Mouse (Mus musculus): ENCODE results near the gene Gpx2.

Gpx2 gene

GRCm38 (mm10) chr12:76795350-76795749 lies at the start of gene Gpx2:
Gene Gpx2, minus strand, starts transcription at chr12:76795554.
- in situ Hi-C loops (cut with MboI; ENCODE audit: unreplicated experiment in 2 of 2) = no loop called here

GRCm38 (mm10) chr12:76844346-76845061 lies 49.1 kb upstream of the Gpx2 start:
- in situ Hi-C loops (cut with MboI; ENCODE audit: unreplicated experiment in 2 of 2) = no loop called here

- in situ Hi-C loops (cut with MboI; ENCODE audit: unreplicated experiment in 2 of 2) = no loop called here
Observed at GRCm38 (mm10) chr12:76840081-76840480, 44.7 kb upstream of the Gpx2 start.

- in situ Hi-C loops (cut with MboI; ENCODE audit: unreplicated experiment in 2 of 2) = loop anchor here in 1 of 2 experiments (5.0 to 10.0 kb wide), 4 partner anchors 123 to 946 kb away; partner anchors contain the start of genes Fut8 and Max
Observed at GRCm38 (mm10) chr12:76839298-76839697, 43.9 kb upstream of the Gpx2 start.

GRCm38 (mm10) chr12:76837844-76838650 lies 42.7 kb upstream of the Gpx2 start:
- in situ Hi-C loops (cut with MboI; ENCODE audit: unreplicated experiment in 2 of 2) = loop anchor here in 1 of 2 experiments (5.0 to 10.0 kb wide), 4 partner anchors 124 to 947 kb away; partner anchors contain the start of genes Fut8 and Max

- in situ Hi-C loops (cut with MboI; ENCODE audit: unreplicated experiment in 2 of 2) = loop anchor here in 1 of 2 experiments (5.0 to 10.0 kb wide), 4 partner anchors 125 to 948 kb away; partner anchors contain the start of genes Fut8 and Max
Observed at GRCm38 (mm10) chr12:76837101-76837843, 41.9 kb upstream of the Gpx2 start.

- in situ Hi-C loops (cut with MboI; ENCODE audit: unreplicated experiment in 2 of 2) = loop anchor here in 1 of 2 experiments (10.0 kb wide), 3 partner anchors 402 to 952 kb away; partner anchors contain the start of gene Fut8
Observed at GRCm38 (mm10) chr12:76832704-76833103, 37.4 kb upstream of the Gpx2 start.

GRCm38 (mm10) chr12:76825283-76825682 lies 29.9 kb upstream of the Gpx2 start:
- in situ Hi-C loops (cut with MboI; ENCODE audit: unreplicated experiment in 2 of 2) = no loop called here

GRCm38 (mm10) chr12:76822651-76823041 lies 27.3 kb upstream of the Gpx2 start, which contains the start of gene Rab15:
Gene Rab15, minus strand, starts transcription at chr12:76822908.
- in situ Hi-C loops (cut with MboI; ENCODE audit: unreplicated experiment in 2 of 2) = loop anchor here (25.0 kb wide), 1 partner anchor 335 kb away; no protein-coding TSS in a partner anchor

- in situ Hi-C loops (cut with MboI; ENCODE audit: unreplicated experiment in 2 of 2) = loop anchor here (25.0 kb wide), 1 partner anchor 335 kb away; no protein-coding TSS in a partner anchor
Observed at GRCm38 (mm10) chr12:76822002-76822650, 26.8 kb upstream of the Gpx2 start.

GRCm38 (mm10) chr12:76820615-76821014 lies 25.3 kb upstream of the Gpx2 start:
- in situ Hi-C loops (cut with MboI; ENCODE audit: unreplicated experiment in 2 of 2) = loop anchor here (25.0 kb wide), 1 partner anchor 333 kb away; no protein-coding TSS in a partner anchor

GRCm38 (mm10) chr12:76819816-76820215 lies 24.5 kb upstream of the Gpx2 start:
- in situ Hi-C loops (cut with MboI; ENCODE audit: unreplicated experiment in 2 of 2) = loop anchor here (25.0 kb wide), 1 partner anchor 333 kb away; no protein-coding TSS in a partner anchor

GRCm38 (mm10) chr12:76818908-76819307 lies 23.6 kb upstream of the Gpx2 start:
- in situ Hi-C loops (cut with MboI; ENCODE audit: unreplicated experiment in 2 of 2) = loop anchor here (25.0 kb wide), 1 partner anchor 332 kb away; no protein-coding TSS in a partner anchor

- in situ Hi-C loops (cut with MboI; ENCODE audit: unreplicated experiment in 2 of 2) = loop anchor here (25.0 kb wide), 1 partner anchor 331 kb away; no protein-coding TSS in a partner anchor
Observed at GRCm38 (mm10) chr12:76818120-76818519, 22.8 kb upstream of the Gpx2 start.

- in situ Hi-C loops (cut with MboI; ENCODE audit: unreplicated experiment in 2 of 2) = loop anchor here (25.0 kb wide), 1 partner anchor 330 kb away; no protein-coding TSS in a partner anchor
Observed at GRCm38 (mm10) chr12:76817176-76817575, 21.8 kb upstream of the Gpx2 start.

- in situ Hi-C loops (cut with MboI; ENCODE audit: unreplicated experiment in 2 of 2) = loop anchor here (25.0 kb wide), 1 partner anchor 329 kb away; no protein-coding TSS in a partner anchor
Observed at GRCm38 (mm10) chr12:76816720-76817119, 21.4 kb upstream of the Gpx2 start.

- in situ Hi-C loops (cut with MboI; ENCODE audit: unreplicated experiment in 2 of 2) = loop anchor here (25.0 kb wide), 1 partner anchor 327 kb away; no protein-coding TSS in a partner anchor
Observed at GRCm38 (mm10) chr12:76814120-76814519, 18.8 kb upstream of the Gpx2 start.

- in situ Hi-C loops (cut with MboI; ENCODE audit: unreplicated experiment in 2 of 2) = loop anchor here (25.0 kb wide), 1 partner anchor 326 kb away; no protein-coding TSS in a partner anchor
Observed at GRCm38 (mm10) chr12:76813543-76813942, 18.2 kb upstream of the Gpx2 start.

- in situ Hi-C loops (cut with MboI; ENCODE audit: unreplicated experiment in 2 of 2) = loop anchor here (25.0 kb wide), 1 partner anchor 324 kb away; no protein-coding TSS in a partner anchor
Observed at GRCm38 (mm10) chr12:76811006-76811405, 15.7 kb upstream of the Gpx2 start.
